Mouse (Mus musculus) megakaryocyte, embryonic 14.5 days (primary cell): ENCODE data around the gene Tef.

ENCODE experiments used
- FLI1 ChIP-seq: IDR thresholded peaks from 2 replicates; pipeline ENCODE4 v1.6.1; 2012; ENCODE audit warnings: low read length, inconsistent platforms, mixed read lengths
- GATA1 ChIP-seq: IDR thresholded peaks from 3 replicates; pipeline ENCODE4 v1.6.1; 2012; ENCODE audit warnings: mixed read lengths, low read length, inconsistent platforms, borderline replicate concordance

DNA sequence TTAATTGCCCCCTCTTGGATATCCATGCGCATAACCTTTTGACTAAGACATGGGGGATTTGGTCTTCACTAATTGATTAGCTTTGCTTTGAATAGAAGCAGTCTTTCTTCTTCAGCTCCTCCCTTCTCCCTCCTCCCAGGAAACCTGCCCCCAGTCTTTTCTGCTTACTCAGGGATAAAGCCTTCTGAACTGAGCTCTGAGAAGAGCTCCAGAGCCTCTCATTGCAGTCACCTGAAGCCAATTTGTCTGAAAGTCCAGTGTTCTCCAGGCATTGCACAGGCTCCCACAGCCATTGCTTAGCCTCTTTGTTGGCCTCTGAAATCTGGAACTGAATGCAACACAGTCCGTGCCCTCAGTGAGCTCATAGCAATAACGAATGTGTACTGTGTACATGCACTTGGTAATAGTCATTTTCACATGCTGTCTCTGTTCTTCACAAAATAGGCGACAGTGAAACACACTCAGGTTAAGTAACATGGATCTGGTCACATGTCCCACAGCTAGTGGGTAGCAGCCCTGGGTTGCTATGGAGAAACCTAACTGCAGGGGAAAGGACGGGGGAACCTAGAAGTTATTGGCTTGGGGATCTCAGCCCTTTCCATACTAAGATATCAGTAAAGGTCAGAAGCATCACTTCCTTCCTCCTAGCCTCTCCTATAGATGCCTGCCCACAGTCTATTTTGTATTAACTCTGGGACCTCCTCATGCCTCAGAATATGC lies 11.9 kb downstream of the Tef start:
- TF ChIP-seq GATA1 (no peak), FLI1 (no peak)
